Mouse (Mus musculus) spleen, adult 12 weeks (tissue): ENCODE measurements around the gene Cpt1b.
"Not testable (repeated sequence)": the region's sequence is repeated elsewhere in the genome, so short reads cannot be mapped to it uniquely, and the experiment has no call there.

Experiments used
- DNase-seq: peaks from one replicate; pipeline ENCODE4 v3.0.0; 2022; ENCODE audit warnings: low spot score

Cpt1b gene

GRCm38 (mm10) chr15:89431806-89432205 lies 6.1 kb upstream of the Cpt1b start:
- DNase-seq, result no peak

GRCm38 (mm10) chr15:89431271-89431670 lies 5.6 kb upstream of the Cpt1b start:
- DNase-seq, result no peak

- not testable (repeated sequence) for DNase-seq
Measured at GRCm38 (mm10) chr15:89430771-89431170, 5.1 kb upstream of the Cpt1b start.

- DNase-seq, result peak; percentile 8
Measured at GRCm38 (mm10) chr15:89430341-89430740, 4.7 kb upstream of the Cpt1b start.

- DNase-seq, result peak; percentile 89
Measured at GRCm38 (mm10) chr15:89429352-89430221, 3.9 kb upstream of the Cpt1b start, which contains the start of the genes C730034F03Rik, Gm44502 and Chkb. Gene C730034F03Rik, plus strand, starts transcription at chr15:89429589. Gene Gm44502, minus strand, starts transcription at chr15:89429696. Gene Chkb, minus strand, starts transcription at chr15:89429908.

GRCm38 (mm10) chr15:89428821-89429351 lies 3.2 kb upstream of the Cpt1b start:
- DNase-seq, result no peak

- DNase-seq, result no peak
Measured at GRCm38 (mm10) chr15:89428136-89428790, 2.6 kb upstream of the Cpt1b start.

- DNase-seq, result no peak
Measured at GRCm38 (mm10) chr15:89426716-89427115, 1.1 kb upstream of the Cpt1b start.

GRCm38 (mm10) chr15:89424621-89425020 lies 1.0 kb downstream of the Cpt1b start:
- no peak for DNase-seq

GRCm38 (mm10) chr15:89421938-89422337 lies 3.7 kb downstream of the Cpt1b start:
- no peak for DNase-seq

GRCm38 (mm10) chr15:89415282-89415681 lies 10.4 kb downstream of the Cpt1b start:
- no peak for DNase-seq

- no peak for DNase-seq
Measured at GRCm38 (mm10) chr15:89410118-89410517, 15.5 kb downstream of the Cpt1b start, which contains the start of gene Syce3. Gene Syce3, minus strand, starts transcription at chr15:89410503.

- no peak for DNase-seq
Measured at GRCm38 (mm10) chr15:89406691-89407090, 19.0 kb downstream of the Cpt1b start.

GRCm38 (mm10) chr15:89404831-89405623 lies 20.6 kb downstream of the Cpt1b start:
- no peak for DNase-seq

- no peak for DNase-seq
Measured at GRCm38 (mm10) chr15:89402471-89402870, 23.2 kb downstream of the Cpt1b start.

GRCm38 (mm10) chr15:89399716-89400115 lies 25.9 kb downstream of the Cpt1b start:
- no peak for DNase-seq

GRCm38 (mm10) chr15:89398146-89398545 lies 27.5 kb downstream of the Cpt1b start:
- DNase-seq, result no peak

- DNase-seq, result no peak
Measured at GRCm38 (mm10) chr15:89396883-89397282, 28.8 kb downstream of the Cpt1b start.

GRCm38 (mm10) chr15:89390081-89390480 lies 35.6 kb downstream of the Cpt1b start:
- no peak for DNase-seq

- no peak for DNase-seq
Measured at GRCm38 (mm10) chr15:89387127-89387526, 38.5 kb downstream of the Cpt1b start.

GRCm38 (mm10) chr15:89384617-89385016 lies 41.0 kb downstream of the Cpt1b start, which contains the start of gene Klhdc7b:
Gene Klhdc7b, plus strand, starts transcription at chr15:89384917.
- DNase-seq, result no peak

GRCm38 (mm10) chr15:89379429-89379828 lies 46.2 kb downstream of the Cpt1b start:
- peak; percentile 45 for DNase-seq
